Comparison of ENCODE assay signal across 32 mouse cellular contexts in the genomic region with DNA sequence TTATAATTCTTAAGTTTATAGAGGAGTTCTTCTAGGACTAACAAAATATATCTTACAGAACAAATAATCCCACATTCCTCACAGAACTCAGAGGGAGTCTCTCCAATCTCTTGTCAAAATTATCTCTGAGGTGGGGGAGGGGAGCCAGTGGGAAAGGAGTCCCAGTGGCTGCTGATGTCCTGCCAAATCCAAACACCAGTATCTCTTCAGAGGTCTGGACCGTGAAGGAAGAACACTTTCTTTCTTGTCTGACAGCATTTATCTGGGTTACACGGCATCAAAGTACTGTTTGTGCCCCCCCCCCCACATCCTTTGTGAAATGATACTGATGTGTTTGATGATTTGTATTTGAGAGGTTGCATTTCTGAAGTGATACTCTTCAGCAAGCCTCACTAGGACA.
A peak's percentile ranks its signal among the peaks of the same experiment; 100 is the strongest.
DNase-seq lines count a peak whose midpoint lies in the region; ATAC-seq lines count a peak whose summit lies in the region.
"Had no signal": no experiment of that assay in that cellular context is flagged by ENCODE, and none has a peak within 500 bp of the region (broad histone marks: within the 10 kb centered on the region; RNA-seq: fewer than 3 reads in every experiment).

No protein-coding gene starts in this region.

- H3K4me1 ChIP-seq in heart, embryonic 15.5 days (replicated peaks): no peaks in the 10 kb centered on the region
- H3K4me1 ChIP-seq in heart, embryonic 12.5 days (replicated peaks): no peaks in the 10 kb centered on the region
- H3K4me1 ChIP-seq: liver, embryonic 12.5 days; megakaryocyte, embryonic 14.5 days; midbrain, embryonic 12.5 days; neural tube, embryonic 12.5 days had no signal

- no peak overlapping the region for H3K4me2 ChIP-seq in heart, embryonic 15.5 days
- H3K4me2 ChIP-seq in heart, embryonic 12.5 days: no peak overlapping the region
- H3K4me2 ChIP-seq: heart, embryonic 13.5 days; liver, embryonic 12.5 days; midbrain, embryonic 12.5 days; neural tube, embryonic 12.5 days had no signal

- no peak overlapping the region for H3K9ac ChIP-seq in heart, embryonic 15.5 days
- no peak overlapping the region for H3K9ac ChIP-seq in heart, embryonic 12.5 days
- H3K9ac ChIP-seq: heart, embryonic 13.5 days; liver, embryonic 12.5 days; liver, postnatal 0 days; midbrain, embryonic 12.5 days; neural tube, embryonic 12.5 days had no signal

- no peaks in the 10 kb centered on the region for H3K27me3 ChIP-seq in heart, embryonic 15.5 days
- H3K27me3 ChIP-seq in heart, embryonic 12.5 days (replicated peaks): no peaks in the 10 kb centered on the region
- H3K27me3 ChIP-seq: CH12.LX; heart, embryonic 13.5 days; liver, embryonic 12.5 days; megakaryocyte, embryonic 14.5 days; midbrain, embryonic 12.5 days; neural tube, embryonic 12.5 days had no signal

- WGBS in heart, embryonic 15.5 days: 17% methylated on average over 2 of the region's 2 CpGs
- WGBS in heart, embryonic 12.5 days: 15% methylated on average over 2 of the region's 2 CpGs

- peak; percentile 24 to 47 for DNase-seq in kidney, postnatal 4 days
- no peak for DNase-seq in kidney, adult 8-10 months
- peak; percentile 17 for DNase-seq in lung, postnatal 14 days
- DNase-seq in lung, adult 18-20 months: no peak
- DNase-seq in lung, postnatal 36 days: peak; percentile 25
- DNase-seq in cerebellum, adult 18-20 months: no peak
- DNase-seq: adrenal gland, adult 2 months; adrenal gland, postnatal 36 days; cerebellum, adult 2 months; cerebellum, postnatal 14 days; gastrocnemius, adult 2 months; gastrocnemius, postnatal 36 days; heart, adult 18-20 months; kidney, adult 18-20 months; layer of hippocampus, postnatal 36 days; left cerebral cortex, postnatal 4 days; liver, postnatal 0 days; right cerebral cortex, postnatal 25 days; thymus, postnatal 4 days had no signal

- no peaks in the 10 kb centered on the region for H3K9me3 ChIP-seq in heart, embryonic 15.5 days (replicated peaks)
- no peaks in the 10 kb centered on the region for H3K9me3 ChIP-seq in heart, embryonic 12.5 days (replicated peaks)
- H3K9me3 ChIP-seq: heart, embryonic 13.5 days; liver, embryonic 12.5 days; megakaryocyte, embryonic 14.5 days; midbrain, embryonic 12.5 days; neural tube, embryonic 12.5 days had no signal

- no peak for ATAC-seq in heart, embryonic 15.5 days (replicated peaks; ENCODE audit: insufficient number of reproducible peaks, insufficient read depth, low FRiP score, low read depth)
- ATAC-seq in heart, embryonic 12.5 days (ENCODE audit: insufficient number of reproducible peaks, low FRiP score): no peak
- ATAC-seq: activated CD4-positive, CD25-positive, alpha-beta regulatory T cell, adult 4 months; forebrain, embryonic 16.5 days; hindbrain, embryonic 16.5 days; liver, embryonic 12.5 days; liver, postnatal 0 days had no signal

- 0 out of 2 replicates have a peak overlapping the region, but pooled peaks have one; percentile 9 for H3K27ac ChIP-seq in heart, embryonic 15.5 days
- H3K27ac ChIP-seq in heart, embryonic 12.5 days (ENCODE audit: poor library complexity, severe bottlenecking): no peak overlapping the region
- H3K27ac ChIP-seq: gastrocnemius, adult 2 months; liver, embryonic 12.5 days; midbrain, embryonic 12.5 days; neural tube, embryonic 12.5 days had no signal

- H3K4me3 ChIP-seq in heart, embryonic 15.5 days: no peak overlapping the region
- H3K4me3 ChIP-seq in heart, embryonic 12.5 days: no peak overlapping the region
- H3K4me3 ChIP-seq: erythroblast, embryonic 14.5 days; gastrocnemius, adult 2 months; heart, embryonic 13.5 days; liver, embryonic 12.5 days; megakaryocyte, embryonic 14.5 days; midbrain, embryonic 12.5 days; myocyte; neural tube, embryonic 12.5 days had no signal

- H3K36me3 ChIP-seq in heart, embryonic 15.5 days: no peaks in the 10 kb centered on the region
- no peaks in the 10 kb centered on the region for H3K36me3 ChIP-seq in heart, embryonic 12.5 days
- H3K36me3 ChIP-seq: heart, embryonic 13.5 days; liver, embryonic 12.5 days; midbrain, embryonic 12.5 days; neural tube, embryonic 12.5 days had no signal

Comparison
In these comparisons a context has a peak if more than half of its experiments do, and no peak if none do; other contexts are left out.
1. DNase-seq: peak in kidney, postnatal 4 days (2 of 2), lung, postnatal 14 days (single experiment) and lung, postnatal 36 days (single experiment); none in kidney, adult 8-10 months (0 of 2), lung, adult 18-20 months (0 of 2) and cerebellum, adult 18-20 months (0 of 2).